Mouse (Mus musculus): ENCODE data around the gene Gm20388. TPM values are rescaled to one million over a fixed set of nuclear protein-coding genes. Genes with fewer than 3 reads are reported as not detected.

The Gm20388 gene
- polyA plus RNA-seq, 1 experiment from 2014 or later = 4.4 TPM

DNA sequence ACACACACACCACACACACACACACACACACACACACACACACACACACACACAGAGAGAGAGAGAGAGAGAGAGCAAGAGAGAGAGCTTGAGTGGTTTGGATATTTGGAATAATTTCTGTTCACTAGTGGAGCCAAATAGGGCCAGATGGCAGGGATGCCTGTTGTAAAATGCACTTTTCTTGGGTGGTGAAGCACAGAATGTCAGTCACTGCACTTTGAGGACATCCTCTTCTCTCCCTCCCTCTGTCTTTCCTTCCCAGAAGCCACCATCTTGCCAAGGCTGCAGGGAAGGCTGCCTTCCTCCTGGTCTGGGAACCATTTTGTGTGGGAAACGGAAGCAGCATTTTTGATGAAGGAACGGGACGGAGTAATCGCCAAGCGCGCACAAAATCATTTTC, 1151.9 kb downstream of the Gm20388 start:
- Histone ChIP-seq H3K27me3 (peaks cover 29% of the 10 kb centered on the region), H3K4me1 (replicated peaks) (peaks cover 9% of the 10 kb centered on the region; the same call in 1 of the 2 replicates), H3K27ac (no peak overlapping the region), H3K36me3 (no peaks in the 10 kb centered on the region), H3K4me3 (replicated peaks) (no peak overlapping the region), H3K9me3 (no peaks in the 10 kb centered on the region), H3K4me2 (replicated peaks) (no peak overlapping the region), H3K9ac (replicated peaks) (no peak overlapping the region)
- ATAC-seq = no peak
- 75% methylated on average over 6 of the region's 6 CpGs for WGBS

DNA sequence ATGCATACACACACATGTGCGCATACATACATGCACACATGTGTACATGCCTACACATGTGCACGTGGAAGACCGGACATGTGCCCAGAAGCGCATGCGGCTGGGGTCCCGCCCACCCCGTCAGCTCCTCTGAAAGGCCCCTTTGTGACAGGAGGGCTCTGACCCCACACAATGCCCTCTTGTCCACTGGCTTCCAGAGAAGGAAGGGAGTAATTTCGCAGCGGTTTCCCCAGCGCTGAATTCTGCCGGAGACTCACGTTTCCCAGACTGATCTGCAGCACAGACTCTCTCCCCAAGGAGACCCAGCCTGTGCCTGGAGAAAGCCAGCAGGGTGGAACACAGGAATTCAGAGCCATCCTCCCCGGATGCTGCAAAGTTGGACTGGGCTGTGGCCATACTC, 1153.0 kb downstream of the Gm20388 start:
- H3K27me3 ChIP-seq = peaks cover 38% of the 10 kb centered on the region
- no peaks in the 10 kb centered on the region for H3K36me3 ChIP-seq
- no peak overlapping the region; the same call in 1 of the 2 replicates for H3K9ac ChIP-seq (replicated peaks)
- no peaks in the 10 kb centered on the region for H3K9me3 ChIP-seq
- ATAC-seq = no peak
- peaks cover 9% of the 10 kb centered on the region; the same call in 1 of the 2 replicates for H3K4me1 ChIP-seq (replicated peaks)
- 29% methylated on average over 13 of the region's 13 CpGs for WGBS
- H3K4me3 ChIP-seq (replicated peaks) = no peak overlapping the region
- H3K4me2 ChIP-seq (replicated peaks) = no peak overlapping the region
- no peak overlapping the region for H3K27ac ChIP-seq

DNA sequence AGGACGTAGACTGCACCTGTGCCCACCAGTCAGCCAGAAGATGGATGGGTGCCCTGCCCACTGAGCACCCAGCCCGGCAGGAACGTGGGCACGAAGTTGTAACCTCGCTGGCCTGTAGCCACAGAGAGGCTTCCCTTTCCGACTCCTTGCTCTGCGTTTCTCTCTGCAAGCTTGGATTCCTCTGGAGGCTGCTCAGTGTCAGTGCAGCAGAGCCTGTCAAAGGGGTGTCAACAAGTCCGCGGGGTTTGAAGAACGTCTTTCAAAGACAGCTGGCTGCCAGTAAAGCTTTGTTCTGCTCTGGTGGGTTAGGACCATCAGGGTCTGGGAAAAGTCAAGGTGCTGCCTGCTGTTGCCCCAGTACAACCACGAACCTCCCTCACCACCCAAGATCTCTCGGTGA, 1160.8 kb downstream of the Gm20388 start:
- Histone ChIP-seq H3K4me1 (replicated peaks) (peaks cover 10% of the 10 kb centered on the region), H3K36me3 (no peaks in the 10 kb centered on the region), H3K27me3 (peaks cover 90% of the 10 kb centered on the region), H3K4me2 (replicated peaks) (no peak overlapping the region), H3K9ac (replicated peaks) (no peak overlapping the region), H3K9me3 (no peaks in the 10 kb centered on the region), H3K27ac (no peak overlapping the region), H3K4me3 (replicated peaks) (no peak overlapping the region)
- 2% methylated on average over 12 of the region's 12 CpGs for WGBS
- ATAC-seq = no peak

DNA sequence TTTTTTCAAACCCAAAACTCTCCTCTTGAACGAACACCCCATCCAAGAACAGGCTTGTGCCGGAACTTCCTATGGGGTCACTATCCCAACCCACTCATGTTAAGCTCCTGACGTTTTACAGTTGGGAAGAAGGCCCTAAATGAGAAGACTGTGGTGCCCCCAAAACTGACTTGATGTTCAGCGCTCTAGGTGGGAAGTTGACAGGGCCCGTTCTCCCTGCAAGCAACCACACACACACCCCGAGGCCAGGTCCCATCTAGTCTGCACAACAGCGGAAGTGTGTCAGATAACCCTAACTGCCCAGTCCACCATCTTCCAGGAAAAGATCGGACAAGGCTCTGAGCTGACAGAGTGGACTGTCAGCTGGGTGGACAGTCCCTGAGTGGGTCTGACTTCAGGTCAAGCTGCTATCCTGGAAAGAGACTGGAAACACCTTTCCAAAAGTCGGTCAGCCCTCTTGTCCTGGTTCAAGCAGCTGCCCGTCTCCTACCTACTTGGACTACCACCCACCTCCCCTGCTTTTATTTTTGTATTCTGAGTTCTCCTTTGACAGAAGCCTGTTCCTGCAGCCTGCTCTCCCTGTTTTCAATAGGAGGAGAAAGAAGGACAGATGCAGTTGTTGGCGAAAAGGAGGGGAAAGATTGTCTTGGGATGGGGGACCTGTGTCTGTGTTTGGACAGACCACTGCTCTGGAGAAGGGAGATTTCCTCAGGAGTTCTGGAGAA, 1161.9 kb downstream of the Gm20388 start:
- peaks cover 98% of the 10 kb centered on the region for H3K27me3 ChIP-seq
- no peak for ATAC-seq
- no peaks in the 10 kb centered on the region for H3K9me3 ChIP-seq
- H3K4me3 ChIP-seq (replicated peaks) = no peak overlapping the region
- no peak overlapping the region for H3K27ac ChIP-seq
- H3K4me2 ChIP-seq (replicated peaks) = no peak overlapping the region
- peaks cover 10% of the 10 kb centered on the region for H3K4me1 ChIP-seq (replicated peaks)
- no peak overlapping the region for H3K9ac ChIP-seq (replicated peaks)
- WGBS = 7% methylated on average over 11 of the region's 11 CpGs
- H3K36me3 ChIP-seq = no peaks in the 10 kb centered on the region

DNA sequence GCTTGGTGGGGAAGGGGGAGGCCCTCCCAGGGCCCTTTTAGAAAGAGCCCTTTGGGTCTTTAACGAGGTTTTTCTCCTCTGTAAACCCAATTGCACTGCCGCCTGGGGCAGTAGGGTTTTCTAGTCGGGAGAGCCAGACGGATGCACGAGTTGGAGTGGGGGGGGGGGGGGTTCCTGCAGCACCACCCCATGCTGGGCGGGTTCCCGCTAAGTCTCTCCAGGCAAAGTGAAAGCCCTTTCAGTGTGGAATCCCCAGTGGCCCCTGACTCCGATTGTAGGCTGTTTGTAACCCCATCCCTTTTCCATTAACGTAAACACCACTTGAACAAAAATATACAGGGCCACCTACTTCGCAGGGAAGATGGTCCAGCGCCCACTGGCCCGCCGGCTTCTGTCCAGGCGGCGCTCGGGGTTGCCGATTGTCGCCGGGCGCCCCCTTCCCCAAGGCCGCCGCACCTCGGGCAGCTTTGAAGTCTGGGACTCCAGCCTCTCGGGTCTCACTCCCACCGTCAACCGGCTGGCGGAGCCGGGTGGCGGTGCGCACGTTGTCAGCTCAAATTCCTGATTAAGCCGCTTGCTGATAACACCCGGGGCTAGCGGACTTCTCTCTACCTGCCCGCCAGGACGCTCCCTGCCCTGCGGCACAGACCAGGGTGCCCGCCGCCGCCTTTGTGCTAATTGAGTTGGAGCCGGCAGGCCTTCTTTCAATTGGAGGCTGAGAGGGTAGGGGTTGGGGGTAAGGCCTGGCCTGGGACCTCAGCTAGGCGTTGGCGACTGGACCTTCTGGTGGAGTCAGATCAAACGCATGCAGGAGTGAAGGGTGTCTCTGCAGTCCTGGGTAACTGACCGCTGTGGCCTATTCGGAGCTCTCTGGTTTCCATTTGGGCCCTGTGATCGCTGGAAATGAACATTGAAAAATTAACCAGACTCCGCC, 1162.8 kb downstream of the Gm20388 start:
- no peaks in the 10 kb centered on the region for H3K9me3 ChIP-seq
- no peak overlapping the region for H3K27ac ChIP-seq
- H3K9ac ChIP-seq (replicated peaks) = no peak overlapping the region
- H3K4me3 ChIP-seq (replicated peaks) = peak overlapping the region; percentile 15
- no peak for ATAC-seq
- H3K36me3 ChIP-seq = no peaks in the 10 kb centered on the region
- H3K4me2 ChIP-seq (replicated peaks) = peak overlapping the region; percentile 15; the same call in 1 of the 2 replicates
- peaks cover 99% of the 10 kb centered on the region for H3K27me3 ChIP-seq
- under 1% methylated on average over 48 of the region's 48 CpGs for WGBS
- H3K4me1 ChIP-seq (replicated peaks) = peaks cover 10% of the 10 kb centered on the region

DNA sequence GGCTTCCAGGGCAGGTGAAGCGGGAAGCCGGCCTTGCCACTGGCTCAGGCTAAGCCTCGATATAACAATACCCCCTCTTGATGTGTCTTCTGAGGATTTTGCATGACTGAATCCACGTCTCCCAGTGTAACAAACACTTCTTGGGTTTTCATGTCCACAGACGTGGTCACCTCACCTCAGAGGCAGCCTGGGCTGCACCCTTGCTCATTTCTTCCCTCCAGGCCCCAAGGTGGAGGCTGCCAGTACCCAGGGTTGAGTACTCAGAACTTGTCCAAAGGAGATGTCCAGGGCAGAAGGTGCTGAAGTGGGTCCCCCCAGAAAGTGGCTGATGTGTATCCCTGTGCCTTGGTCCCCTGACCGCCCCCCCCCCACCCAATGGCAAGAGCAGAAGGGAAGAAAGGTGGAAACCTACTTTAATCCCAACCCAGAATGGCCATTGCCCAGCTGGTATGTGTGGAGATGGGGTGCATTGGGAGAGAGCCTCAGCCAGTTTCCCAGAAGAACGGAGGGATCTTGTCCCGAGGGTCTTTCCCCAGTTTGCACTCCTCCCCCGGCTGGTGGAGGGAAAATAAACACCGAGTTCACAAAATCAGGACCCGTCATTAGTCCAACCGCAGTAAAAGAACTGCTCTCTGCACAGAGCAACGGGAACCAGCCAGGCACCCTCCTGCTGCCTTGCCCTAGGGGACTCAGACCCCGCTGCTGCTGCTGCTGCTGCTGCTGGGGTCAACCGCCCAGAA, 1163.6 kb downstream of the Gm20388 start:
- 1% methylated on average over 15 of the region's 15 CpGs for WGBS

DNA sequence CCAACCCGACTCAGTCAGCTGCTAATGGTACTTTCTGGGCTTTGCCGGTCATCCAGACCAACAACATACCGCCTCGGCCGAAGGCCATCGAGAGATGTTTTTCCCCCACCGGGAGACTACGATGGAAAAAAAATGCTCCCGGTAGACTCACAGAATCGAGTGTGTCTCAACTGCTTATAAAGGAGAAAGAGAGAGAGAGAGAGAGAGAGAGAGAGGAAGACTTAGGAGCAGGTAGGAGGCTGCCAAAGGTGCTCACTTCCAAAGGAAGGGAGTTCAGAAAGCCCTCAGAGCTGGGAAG, 1164.2 kb downstream of the Gm20388 start:
- H3K36me3 ChIP-seq = no peaks in the 10 kb centered on the region
- no peaks in the 10 kb centered on the region for H3K9me3 ChIP-seq
- peaks cover 99% of the 10 kb centered on the region for H3K27me3 ChIP-seq
- H3K4me3 ChIP-seq (replicated peaks) = no peak overlapping the region
- H3K9ac ChIP-seq (replicated peaks) = no peak overlapping the region
- ATAC-seq = no peak
- peaks cover 10% of the 10 kb centered on the region for H3K4me1 ChIP-seq (replicated peaks)
- no peak overlapping the region for H3K4me2 ChIP-seq (replicated peaks)
- WGBS = 1% methylated on average over 10 of the region's 10 CpGs
- no peak overlapping the region for H3K27ac ChIP-seq

More for the DNA sequence above, 1163.6 kb downstream of the Gm20388 start:
- Histone ChIP-seq H3K27ac (no peak overlapping the region), H3K4me1 (replicated peaks) (peaks cover 10% of the 10 kb centered on the region), H3K9me3 (no peaks in the 10 kb centered on the region), H3K27me3 (peaks cover 99% of the 10 kb centered on the region), H3K9ac (replicated peaks) (no peak overlapping the region), H3K36me3 (no peaks in the 10 kb centered on the region), H3K4me2 (replicated peaks) (no peak overlapping the region), H3K4me3 (replicated peaks) (no peak overlapping the region)
- no peak for ATAC-seq

DNA sequence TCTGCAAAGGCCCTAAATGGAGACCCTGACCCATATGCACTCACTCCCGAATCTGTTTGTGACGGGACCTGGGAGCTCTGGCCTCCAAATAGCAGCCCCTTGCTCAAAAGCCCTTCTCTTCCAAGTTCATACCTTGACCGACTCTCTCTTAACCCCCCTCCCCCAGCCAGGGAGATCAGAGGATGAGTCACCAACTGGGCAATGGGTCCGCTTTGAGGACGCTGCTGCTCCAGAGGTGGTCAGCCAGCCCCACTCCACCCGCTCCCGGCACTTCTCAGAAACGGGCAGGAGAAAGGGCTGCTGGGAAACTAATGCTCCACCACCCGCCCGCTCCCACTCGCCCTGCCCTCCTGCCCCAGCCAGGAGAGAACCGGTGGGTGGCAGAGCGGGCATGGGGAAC, 1165.3 kb downstream of the Gm20388 start:
- peaks cover 12% of the 10 kb centered on the region for H3K4me1 ChIP-seq (replicated peaks)
- H3K4me3 ChIP-seq (replicated peaks) = no peak overlapping the region
- H3K9ac ChIP-seq (replicated peaks) = no peak overlapping the region
- H3K9me3 ChIP-seq = no peaks in the 10 kb centered on the region
- H3K36me3 ChIP-seq = no peaks in the 10 kb centered on the region
- no peak overlapping the region for H3K4me2 ChIP-seq (replicated peaks)
- H3K27ac ChIP-seq = no peak overlapping the region
- 1% methylated on average over 13 of the region's 13 CpGs for WGBS
- no peak for ATAC-seq
- peaks cover 99% of the 10 kb centered on the region for H3K27me3 ChIP-seq

DNA sequence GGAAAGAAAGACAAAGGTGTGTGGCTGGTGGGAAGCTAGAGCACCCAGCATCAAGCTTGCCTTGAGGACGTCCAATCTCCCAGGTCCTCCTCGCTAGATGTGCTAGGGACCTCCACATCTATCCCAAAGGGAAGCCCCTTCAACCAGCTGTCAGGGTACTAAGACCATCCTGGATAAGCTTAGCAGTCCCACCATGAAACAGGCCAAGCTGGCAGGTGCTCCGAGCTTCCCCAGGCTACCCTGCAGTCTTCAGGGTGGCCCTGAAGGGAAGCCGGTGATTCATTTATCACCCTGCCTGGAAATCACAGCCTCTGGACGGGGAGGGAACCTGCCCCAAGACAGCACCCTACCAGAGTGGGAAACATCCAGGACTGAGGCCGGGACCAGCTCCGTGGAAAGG, 1165.9 kb downstream of the Gm20388 start:
- Histone ChIP-seq H3K36me3 (no peaks in the 10 kb centered on the region), H3K4me3 (replicated peaks) (no peak overlapping the region), H3K27ac (no peak overlapping the region), H3K9me3 (no peaks in the 10 kb centered on the region), H3K27me3 (peaks cover 99% of the 10 kb centered on the region), H3K4me2 (replicated peaks) (no peak overlapping the region), H3K4me1 (replicated peaks) (peaks cover 12% of the 10 kb centered on the region), H3K9ac (replicated peaks) (no peak overlapping the region)
- ATAC-seq = no peak
- WGBS = 5% methylated on average over 7 of the region's 7 CpGs

DNA sequence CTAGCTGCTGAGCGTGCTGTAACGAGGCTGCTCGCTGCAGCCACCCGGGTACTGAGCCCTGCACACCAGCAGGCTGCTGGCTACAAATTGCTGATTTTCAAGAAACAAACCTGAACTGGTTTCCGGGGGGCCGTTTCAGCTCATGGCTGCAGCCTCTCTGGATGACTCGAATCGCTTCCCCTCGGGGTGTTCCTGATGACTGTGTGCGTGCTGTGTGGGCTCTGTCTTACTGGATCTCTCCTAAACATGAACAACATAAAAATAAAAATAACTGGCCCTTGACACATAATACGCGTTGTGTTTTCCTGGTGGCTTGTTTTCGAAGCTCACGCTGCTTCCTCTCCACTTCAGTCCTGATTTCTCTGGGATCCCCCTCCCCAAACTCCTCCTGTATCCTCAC, 1168.1 kb downstream of the Gm20388 start:
- H3K27me3 ChIP-seq = peaks cover 99% of the 10 kb centered on the region
- no peak overlapping the region for H3K9ac ChIP-seq (replicated peaks)
- no peak for ATAC-seq
- peaks cover 15% of the 10 kb centered on the region for H3K4me1 ChIP-seq (replicated peaks)
- no peak overlapping the region for H3K4me2 ChIP-seq (replicated peaks)
- H3K4me3 ChIP-seq (replicated peaks) = no peak overlapping the region
- no peak overlapping the region for H3K27ac ChIP-seq
- no peaks in the 10 kb centered on the region for H3K36me3 ChIP-seq
- no peaks in the 10 kb centered on the region for H3K9me3 ChIP-seq
- under 1% methylated on average over 14 of the region's 14 CpGs for WGBS

DNA sequence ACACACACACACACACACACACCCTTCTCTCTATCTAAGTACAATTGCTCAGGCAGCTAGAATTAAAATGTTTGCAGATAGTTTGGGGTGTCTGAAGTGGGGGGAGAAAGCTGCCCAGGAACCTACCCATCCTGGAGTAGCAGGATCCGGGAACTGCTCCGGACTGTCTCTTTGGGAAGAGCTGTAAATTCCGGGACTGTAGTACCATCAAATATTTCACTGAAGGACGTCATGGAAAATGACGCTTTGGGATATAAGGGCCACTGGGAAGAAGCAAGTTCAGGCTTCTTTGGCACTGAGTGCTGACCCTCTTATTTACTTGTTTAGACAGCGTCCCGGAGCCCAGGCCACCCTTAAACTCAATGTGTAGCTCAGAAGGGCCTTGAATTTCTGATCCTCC, 1168.6 kb downstream of the Gm20388 start:
- Histone ChIP-seq H3K4me1 (replicated peaks) (peaks cover 19% of the 10 kb centered on the region), H3K9ac (replicated peaks) (no peak overlapping the region), H3K27ac (no peak overlapping the region), H3K36me3 (no peaks in the 10 kb centered on the region), H3K9me3 (no peaks in the 10 kb centered on the region), H3K27me3 (peaks cover 99% of the 10 kb centered on the region), H3K4me3 (replicated peaks) (no peak overlapping the region), H3K4me2 (replicated peaks) (no peak overlapping the region)
- ATAC-seq = no peak
- 1% methylated on average over 7 of the region's 7 CpGs for WGBS

DNA sequence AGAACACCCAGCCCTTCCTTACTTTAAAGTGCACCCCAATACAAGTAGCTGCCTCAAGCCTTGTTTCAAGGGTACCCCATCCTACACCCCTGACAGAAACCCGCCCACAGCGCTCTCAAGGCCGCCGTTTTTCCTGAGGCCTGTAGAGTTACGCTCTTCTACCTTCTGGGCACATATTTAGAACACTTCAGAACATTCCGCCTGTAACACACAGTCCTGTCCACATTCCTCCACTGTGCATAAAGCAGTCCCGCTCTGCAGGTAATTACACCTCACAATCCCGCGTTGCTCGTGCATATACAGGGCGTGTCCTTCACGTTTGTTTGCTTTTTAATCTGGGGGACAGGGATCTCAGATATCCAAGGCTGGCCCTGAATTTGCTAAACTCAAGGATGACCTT, 1169.3 kb downstream of the Gm20388 start:
- ATAC-seq = no peak
- no peak overlapping the region for H3K9ac ChIP-seq (replicated peaks)
- 1% methylated on average over 12 of the region's 12 CpGs for WGBS
- H3K4me3 ChIP-seq (replicated peaks) = no peak overlapping the region
- peaks cover 26% of the 10 kb centered on the region for H3K4me1 ChIP-seq (replicated peaks)
- no peaks in the 10 kb centered on the region for H3K9me3 ChIP-seq
- H3K4me2 ChIP-seq (replicated peaks) = no peak overlapping the region
- peaks cover 99% of the 10 kb centered on the region for H3K27me3 ChIP-seq
- H3K27ac ChIP-seq = no peak overlapping the region
- H3K36me3 ChIP-seq = no peaks in the 10 kb centered on the region

Data from midbrain, embryonic 13.5 days (tissue).